Mouse (Mus musculus): ENCODE data around the gene Rps27rt.

DNA sequence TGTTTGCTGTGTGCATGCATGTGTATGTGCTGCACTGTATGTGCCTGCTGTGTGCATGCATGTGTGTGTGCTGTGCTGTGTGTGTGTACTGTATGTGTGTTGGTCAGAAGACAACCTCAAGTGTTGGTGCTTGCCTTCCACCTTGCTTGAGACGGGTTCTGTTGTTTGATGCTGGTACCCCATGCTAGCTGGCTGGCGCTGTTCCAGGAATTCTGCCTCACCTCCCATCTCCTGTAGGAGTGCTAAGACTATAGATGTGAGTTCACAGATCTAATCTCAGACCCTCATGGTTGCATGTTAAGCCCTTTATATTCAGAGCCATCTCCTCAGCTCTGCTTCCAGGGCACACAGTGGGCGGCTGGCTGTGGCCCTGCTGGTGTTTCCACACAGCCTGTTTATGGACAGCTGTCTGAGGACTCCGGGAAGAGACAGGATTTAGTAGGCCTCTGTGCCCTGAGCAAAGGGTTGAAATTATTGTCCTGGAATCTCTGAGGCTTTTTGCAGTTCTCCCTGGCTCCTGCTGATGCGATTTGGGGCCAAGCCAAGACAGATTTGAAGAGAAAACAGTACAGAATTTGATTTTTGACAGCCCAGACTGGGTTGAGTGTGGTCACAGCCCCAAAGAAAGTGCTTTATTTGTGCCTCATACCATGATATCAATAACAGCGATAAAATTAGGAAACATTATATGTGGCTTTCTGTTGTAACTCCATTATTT is 6.2 kb upstream of the Rps27rt start:
- TF ChIP-seq POLR2A (IDR thresholded peaks at IDR 0.05; ENCODE audit: borderline replicate concordance, insufficient read depth, low read length): no peak
- TF ChIP-seq CTCF (IDR thresholded peaks at IDR 0.05; ENCODE audit: borderline replicate concordance, insufficient read depth, low read depth, low read length): no peak
